Mouse (Mus musculus) MEL (cell line): ENCODE data around the gene Gtsf1. TPM values are rescaled to one million over a fixed set of nuclear protein-coding genes. Genes with fewer than 3 reads are reported as not detected.
A peak's percentile ranks its signal among the peaks of the same experiment; 100 is the strongest.

Source experiments
- DNase-seq: peaks from one replicate; pipeline ENCODE4 v3.0.0; 2011; ENCODE audit warnings: low read depth, low spot score
- H3K27ac ChIP-seq: 2 replicates; pipeline ENCODE4 v1.5.1; 2012; ENCODE audit warnings: low read depth, mild to moderate bottlenecking, control low read depth, low read length, moderate library complexity; ENCODE audit not compliant: control insufficient read depth
- H3K27me3 ChIP-seq, 2 experiments: fragments of 150-350 bp in 1 of 2; sonication (generic) in 1 of 2; 2 replicates each; pipeline ENCODE4 v1.6.1; 2012; ENCODE audit warnings: low read length in 2 of 2, mild to moderate bottlenecking in 2 of 2, improper control_type of control experiment in 1 of 2, moderate library complexity in 1 of 2; ENCODE audit not compliant: insufficient read depth in 2 of 2, control insufficient read depth in 1 of 2
- H3K36me3 ChIP-seq, 2 experiments: 2 replicates each; pipeline ENCODE4 v1.6.1; 2012 to 2014; ENCODE audit warnings: low read length in 2 of 2, improper control_type of control experiment in 1 of 2, inconsistent platforms in 1 of 2, mild to moderate bottlenecking in 1 of 2; ENCODE audit not compliant: insufficient read depth in 2 of 2, control insufficient read depth in 1 of 2
- H3K4me1 ChIP-seq, 2 experiments: fragments of 150-350 bp in 1 of 2; sonication (generic) in 1 of 2; 2 replicates each; pipeline ENCODE4 v1.6.1; 2012; ENCODE audit warnings: low read length in 2 of 2, improper control_type of control experiment in 1 of 2, mild to moderate bottlenecking in 1 of 2; ENCODE audit not compliant: insufficient read depth in 2 of 2, control insufficient read depth in 1 of 2
- H3K4me3 ChIP-seq, 2 experiments: fragments of 150-350 bp in 1 of 2; sonication (generic) in 1 of 2; 2 replicates each; pipeline ENCODE4 v1.5.1; 2012; ENCODE audit warnings: low read depth in 2 of 2, low read length in 2 of 2, mild to moderate bottlenecking in 2 of 2, moderate library complexity in 2 of 2, control low read depth in 1 of 2, improper control_type of control experiment in 1 of 2; ENCODE audit not compliant: control insufficient read depth in 1 of 2, insufficient read depth in 1 of 2
- H3K79me2 ChIP-seq: 2 replicates; pipeline ENCODE4 v1.6.1; 2012; ENCODE audit warnings: mild to moderate bottlenecking, low read length, moderate library complexity; ENCODE audit not compliant: control insufficient read depth, poor library complexity, insufficient read depth
- H3K9ac ChIP-seq: 2 replicates; pipeline ENCODE4 v1.6.1; 2012; ENCODE audit warnings: low read depth, mild to moderate bottlenecking, control low read depth, low read length, moderate library complexity; ENCODE audit not compliant: control insufficient read depth, poor library complexity, severe bottlenecking
- H3K9me3 ChIP-seq: fragments of 150-350 bp; sonication (generic); replicated peaks from 2 replicates; pipeline ENCODE4 v1.6.1; 2012; ENCODE audit warnings: mild to moderate bottlenecking, low read length, improper control_type of control experiment, moderate library complexity; ENCODE audit not compliant: insufficient read depth
- CHD1 ChIP-seq: IDR thresholded peaks from 2 replicates; pipeline ENCODE4 v1.6.1; 2012; ENCODE audit warnings: low read depth, mild to moderate bottlenecking, inconsistent platforms, low read length, improper control_type of control experiment
- ELF1 ChIP-seq: IDR thresholded peaks from 2 replicates; pipeline ENCODE4 v1.6.1; 2014; ENCODE audit warnings: low read depth, mild to moderate bottlenecking, inconsistent platforms, low read length, improper control_type of control experiment, moderate library complexity
- EP300 ChIP-seq, 2 experiments: IDR thresholded peaks; 2 replicates each; pipeline ENCODE4 v1.6.1; 2011; ENCODE audit warnings: improper control_type of control experiment in 2 of 2, low read length in 2 of 2, low read depth in 1 of 2, mild to moderate bottlenecking in 1 of 2
- ETS1 ChIP-seq: IDR thresholded peaks from 2 replicates; pipeline ENCODE4 v1.6.1; 2012; ENCODE audit warnings: low read depth, mild to moderate bottlenecking, inconsistent platforms, low read length, improper control_type of control experiment, moderate library complexity
- GABPA ChIP-seq: IDR thresholded peaks from 2 replicates; pipeline ENCODE4 v1.6.1; 2012; ENCODE audit warnings: low read depth, mild to moderate bottlenecking, inconsistent platforms, low read length, improper control_type of control experiment, moderate library complexity
- GATA1 ChIP-seq: IDR thresholded peaks from 2 replicates; pipeline ENCODE4 v1.6.1; 2011; ENCODE audit warnings: low read depth, low read length, improper control_type of control experiment
- KAT2A ChIP-seq: conservative IDR thresholded peaks from 2 replicates; pipeline ENCODE4 v1.6.1; 2012; ENCODE audit warnings: low read depth, low read length, improper control_type of control experiment, inconsistent platforms
- MAFK ChIP-seq: IDR thresholded peaks from 2 replicates; pipeline ENCODE4 v1.6.1; 2011; ENCODE audit warnings: low read depth, mild to moderate bottlenecking, low read length, improper control_type of control experiment, borderline replicate concordance
- MAX ChIP-seq: IDR thresholded peaks from 2 replicates; pipeline ENCODE4 v1.6.1; 2011; ENCODE audit warnings: low read length, improper control_type of control experiment
- MAZ ChIP-seq: IDR thresholded peaks from 2 replicates; pipeline ENCODE4 v1.6.1; 2012; ENCODE audit warnings: low read depth, mild to moderate bottlenecking, inconsistent platforms, low read length, improper control_type of control experiment
- MEF2A ChIP-seq: IDR thresholded peaks from 2 replicates; pipeline ENCODE4 v1.6.1; 2014; ENCODE audit warnings: low read depth, mild to moderate bottlenecking, inconsistent platforms, low read length, improper control_type of control experiment; ENCODE audit not compliant: poor library complexity, insufficient replicate concordance, severe bottlenecking; ENCODE audit errors: extremely low read depth
- MYC ChIP-seq: IDR thresholded peaks from 2 replicates; pipeline ENCODE4 v1.6.1; 2011; ENCODE audit warnings: low read depth, mild to moderate bottlenecking, low read length, improper control_type of control experiment, moderate library complexity
- NELFE ChIP-seq: IDR thresholded peaks from 2 replicates; pipeline ENCODE4 v1.6.1; 2011; ENCODE audit warnings: low read depth, low read length, improper control_type of control experiment
- POLR2A ChIP-seq, 2 experiments: IDR thresholded peaks; 2 replicates each; pipeline ENCODE4 v1.6.1; 2011 to 2012; ENCODE audit warnings: low read length in 2 of 2, mild to moderate bottlenecking in 2 of 2, control low read depth in 1 of 2, improper control_type of control experiment in 1 of 2, low read depth in 1 of 2, moderate library complexity in 1 of 2; ENCODE audit not compliant: control insufficient read depth in 1 of 2, insufficient read depth in 1 of 2, poor library complexity in 1 of 2
- RCOR1 ChIP-seq: IDR thresholded peaks from 2 replicates; pipeline ENCODE4 v1.6.1; 2012; ENCODE audit warnings: low read depth, mild to moderate bottlenecking, inconsistent platforms, low read length, improper control_type of control experiment
- SIN3A ChIP-seq: IDR thresholded peaks from 2 replicates; pipeline ENCODE4 v1.6.1; 2012; ENCODE audit warnings: low read length, improper control_type of control experiment, inconsistent platforms
- SMC3 ChIP-seq: IDR thresholded peaks from 2 replicates; pipeline ENCODE4 v1.6.1; 2011; ENCODE audit warnings: low read depth, low read length, improper control_type of control experiment
- USF1 ChIP-seq: IDR thresholded peaks from 2 replicates; pipeline ENCODE4 v1.6.1; 2014; ENCODE audit warnings: low read depth, mild to moderate bottlenecking, inconsistent platforms, low read length, improper control_type of control experiment, moderate library complexity
- ZC3H11A ChIP-seq: IDR thresholded peaks from 2 replicates; pipeline ENCODE4 v1.6.1; 2012; ENCODE audit warnings: low read depth, mild to moderate bottlenecking, inconsistent platforms, low read length, improper control_type of control experiment
- ZKSCAN1 ChIP-seq: IDR thresholded peaks from 2 replicates; pipeline ENCODE4 v1.6.1; 2012; ENCODE audit warnings: low read depth, mild to moderate bottlenecking, inconsistent platforms, low read length, improper control_type of control experiment, moderate library complexity
- ZMIZ1 ChIP-seq: IDR thresholded peaks from 2 replicates; pipeline ENCODE4 v1.6.1; 2012; ENCODE audit warnings: low read depth, mild to moderate bottlenecking, inconsistent platforms, low read length, improper control_type of control experiment, moderate library complexity
- ZNF384 ChIP-seq: IDR thresholded peaks from 2 replicates; pipeline ENCODE4 v1.6.1; 2012; ENCODE audit warnings: low read depth, mild to moderate bottlenecking, inconsistent platforms, low read length, improper control_type of control experiment
- polyA plus RNA-seq, 2 experiments: library from polyadenylated mRNA; stranded (reverse) in 1 of 2; unstranded in 1 of 2; fragments of >175 nt in 1 of 2; fragments of >200 nt in 1 of 2; gene quantifications; 2 replicates each; pipeline versions ENCODE4 v1.2.1 to v1.2.4; 2012; ENCODE audit warnings: low replicate concordance in 2 of 2, low read depth in 1 of 2; ENCODE audit not compliant: insufficient read length in 2 of 2, insufficient read depth in 1 of 2, missing spikeins in 1 of 2
- total RNA-seq: library from RNA; depleted of rRNA; stranded (reverse); fragments of 300-350 nt; gene quantifications from 2 replicates; pipeline ENCODE4 v1.2.3, GENCODE M21; 2012

Gtsf1 gene
- total and polyA plus RNA-seq, 3 experiments = 0.15 TPM; not detected in 2

- TF ChIP-seq ZMIZ1 = no peak
- no peak for TF ChIP-seq MAFK
- TF ChIP-seq ZC3H11A = no peak
- no peak for TF ChIP-seq ETS1
- TF ChIP-seq MAX = no peak
- no peak for TF ChIP-seq GABPA
- no peak for TF ChIP-seq ZKSCAN1
- H3K4me1 ChIP-seq = peaks cover 8 to 21% of the 10 kb centered on the region in 2 experiments
- peaks cover 23% of the 10 kb centered on the region for H3K79me2 ChIP-seq
- H3K9me3 ChIP-seq = no peaks in the 10 kb centered on the region
- no peak for DNase-seq
- H3K27ac ChIP-seq = no peak overlapping the region
- no peak overlapping the region for H3K4me3 ChIP-seq
- no peak overlapping the region for H3K9ac ChIP-seq
- peaks cover 0 to 13% of the 10 kb centered on the region in 2 experiments; a peak in 2 of 4 replicates for H3K36me3 ChIP-seq
- H3K27me3 ChIP-seq = no peaks in the 10 kb centered on the region
These were observed 61.1 kb downstream of the Gtsf1 start for GRCm38 (mm10) chr15:103369123-103369522.

GRCm38 (mm10) chr15:103368179-103368940, 61.9 kb downstream of the Gtsf1 start:
- no peak overlapping the region for H3K9ac ChIP-seq
- peaks cover 15 to 29% of the 10 kb centered on the region in 2 experiments for H3K4me1 ChIP-seq
- TF ChIP-seq USF1 = 0 out of 2 replicates have a peak, but pooled peaks have one; percentile 17
- no peak for TF ChIP-seq GATA1
- TF ChIP-seq MEF2A = no peak
- no peak for TF ChIP-seq ZMIZ1
- H3K27me3 ChIP-seq = no peaks in the 10 kb centered on the region
- no peak overlapping the region for H3K4me3 ChIP-seq
- H3K27ac ChIP-seq = no peak overlapping the region
- no peaks in the 10 kb centered on the region for H3K9me3 ChIP-seq
- DNase-seq = no peak
- H3K79me2 ChIP-seq = peaks cover 27% of the 10 kb centered on the region
- H3K36me3 ChIP-seq = peaks cover 0 to 20% of the 10 kb centered on the region in 2 experiments; a peak in 2 of 4 replicates

DNA sequence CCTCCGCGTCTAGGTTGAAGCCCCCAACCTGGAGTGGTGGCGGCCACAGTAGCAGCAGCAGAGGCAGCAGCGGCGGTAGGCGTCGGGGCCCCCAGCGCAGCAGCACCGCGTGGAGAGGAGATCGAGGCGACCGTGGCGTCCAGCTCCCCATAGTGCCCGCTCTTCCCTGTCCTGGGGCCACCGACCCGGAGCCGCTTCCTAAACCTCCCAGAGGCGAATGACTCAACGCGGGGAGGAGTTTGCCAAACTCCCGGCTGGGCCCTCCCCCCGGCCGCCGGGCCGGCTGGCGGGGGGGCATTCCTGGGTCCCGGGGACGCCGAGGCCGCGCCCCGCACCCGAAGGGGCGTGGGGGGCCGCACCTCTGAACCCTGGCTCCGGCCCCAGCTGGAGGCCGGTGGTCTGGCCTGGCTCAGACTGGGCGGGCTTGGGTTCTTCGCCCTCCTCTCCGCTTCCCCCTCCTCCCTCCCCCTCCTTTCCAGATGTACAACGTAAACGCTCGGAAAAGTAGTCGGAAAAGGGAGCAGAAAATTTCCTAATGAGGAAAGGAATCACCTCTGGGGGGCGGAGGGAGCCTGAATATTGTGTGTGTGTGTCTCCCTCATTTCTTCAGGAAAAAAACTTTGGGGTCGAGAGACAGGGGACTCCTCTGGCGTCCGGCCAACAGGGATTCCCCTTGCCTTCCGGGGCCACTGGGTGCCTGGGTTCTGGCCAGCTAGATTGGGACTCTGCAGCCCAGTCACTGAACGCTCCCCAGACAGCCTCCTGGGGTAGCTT, 63.7 kb downstream of the Gtsf1 start, which contains the start of gene Itga5:
Itga5 (minus strand) TSS at position 388 of the 774 bp plus-strand sequence.
- DNase-seq = peak; percentile 49
- Histone ChIP-seq H3K79me2 (peaks cover 31% of the 10 kb centered on the region), H3K4me1 (peaks cover 22 to 41% of the 10 kb centered on the region in 2 experiments), H3K9me3 (no peaks in the 10 kb centered on the region), H3K9ac (peak within 1 kb of the TSS; percentile 93), H3K4me3 (peak within 1 kb of the TSS; percentile 92 to 95), H3K36me3 (peaks cover 0 to 32% of the 10 kb centered on the region in 2 experiments; a peak in 2 of 4 replicates), H3K27me3 (no peaks in the 10 kb centered on the region), H3K27ac (peak within 1 kb of the TSS; percentile 95)
- no peak for TF ChIP-seq KAT2A
- peak; percentile 43; the same call in 1 of the 2 replicates for TF ChIP-seq NELFE
- TF ChIP-seq ZNF384 = no peak
- TF ChIP-seq CHD1 = no peak
- no peak for TF ChIP-seq ELF1
- TF ChIP-seq ZMIZ1 = no peak
- no peak for TF ChIP-seq MYC
- no peak for TF ChIP-seq SMC3
- TF ChIP-seq SIN3A = peak; percentile 14; the same call in 1 of the 2 replicates
- peak; percentile 53; the same call in 1 of the 2 replicates for TF ChIP-seq MAZ
- TF ChIP-seq MAFK = no peak
- TF ChIP-seq EP300 (IDR thresholded peaks at IDR 0.05; ENCODE audit: low read depth in 1 of 2, low read length in 2 of 2) = no peak
- TF ChIP-seq RCOR1 = no peak
- no peak for TF ChIP-seq MAX
- TF ChIP-seq POLR2A (IDR thresholded peaks at IDR 0.05; ENCODE audit: control insufficient read depth in 1 of 2, insufficient read depth in 1 of 2, low read depth in 1 of 2, low read length in 2 of 2, poor library complexity in 1 of 2) = peak; percentile 35 to 50; a peak in 1 of 4 replicates
- TF ChIP-seq GABPA = no peak
